Mouse (Mus musculus): ENCODE results near the gene Pctp. TPM values are rescaled to one million over a fixed set of nuclear protein-coding genes. Genes with fewer than 3 reads are reported as not detected.

The Pctp gene
- polyA plus RNA-seq (2014; fragmentation: Nextera tagmentation; extraction: Ambion mirVana), result 5.1 and 6.2 TPM in 2 replicates

- Histone ChIP-seq H3K4me1 (replicated peaks; ENCODE audit: control insufficient read depth, insufficient read depth, low read length) (no peaks in the 10 kb centered on the region), H3K27ac (ENCODE audit: low read depth, low read length) (no peak within 1 kb of the TSS), H3K4me3 (ENCODE audit: low read depth, low read length) (peak within 1 kb of the TSS; percentile 37), H3K36me3 (ENCODE audit: control insufficient read depth, insufficient read depth, low read length) (no peaks in the 10 kb centered on the region), H3K9ac (ENCODE audit: low read depth, low read length) (peak within 1 kb of the TSS; percentile 50), H3K4me2 (replicated peaks; ENCODE audit: low read depth, low read length) (peak within 1 kb of the TSS; percentile 81), H3K9me3 (ENCODE audit: control insufficient read depth, low read length) (no peaks in the 10 kb centered on the region), H3K27me3 (ENCODE audit: control insufficient read depth, insufficient read depth, low read length) (no peaks in the 10 kb centered on the region)
- DNase-seq (ENCODE audit: low spot score) (peak; percentile 85), ATAC-seq (ENCODE audit: low FRiP score) (peak; percentile 96)
- 15% methylated on average over 35 of the region's 35 CpGs for WGBS
These were observed at the start of gene Pctp for GRCm38 (mm10) chr11:90002231-90002986. Pctp (minus strand) TSS chr11:90002894.

- Histone ChIP-seq H3K4me1 (replicated peaks; ENCODE audit: control insufficient read depth, insufficient read depth, low read length) (no peaks in the 10 kb centered on the region), H3K4me2 (replicated peaks; ENCODE audit: low read depth, low read length) (no peak overlapping the region), H3K9me3 (ENCODE audit: control insufficient read depth, low read length) (no peaks in the 10 kb centered on the region), H3K27ac (ENCODE audit: low read depth, low read length) (no peak overlapping the region), H3K36me3 (ENCODE audit: control insufficient read depth, insufficient read depth, low read length) (no peaks in the 10 kb centered on the region), H3K27me3 (ENCODE audit: control insufficient read depth, insufficient read depth, low read length) (no peaks in the 10 kb centered on the region), H3K9ac (ENCODE audit: low read depth, low read length) (no peak overlapping the region), H3K4me3 (ENCODE audit: low read depth, low read length) (no peak overlapping the region)
- 95% methylated on average over 7 of the region's 7 CpGs for WGBS
- DNase-seq (ENCODE audit: low spot score) (no peak), ATAC-seq (ENCODE audit: low FRiP score) (no peak)
These were observed 47.3 kb upstream of the Pctp start for GRCm38 (mm10) chr11:90050016-90050415.

- Histone ChIP-seq H3K27ac (ENCODE audit: low read depth, low read length) (no peak overlapping the region), H3K9ac (ENCODE audit: low read depth, low read length) (no peak overlapping the region), H3K4me1 (replicated peaks; ENCODE audit: control insufficient read depth, insufficient read depth, low read length) (no peaks in the 10 kb centered on the region), H3K4me3 (ENCODE audit: low read depth, low read length) (no peak overlapping the region), H3K4me2 (replicated peaks; ENCODE audit: low read depth, low read length) (no peak overlapping the region), H3K36me3 (ENCODE audit: control insufficient read depth, insufficient read depth, low read length) (no peaks in the 10 kb centered on the region), H3K9me3 (ENCODE audit: control insufficient read depth, low read length) (no peaks in the 10 kb centered on the region), H3K27me3 (ENCODE audit: control insufficient read depth, insufficient read depth, low read length) (no peaks in the 10 kb centered on the region)
- WGBS, result 87% methylated on average over 9 of the region's 9 CpGs
- ATAC-seq (ENCODE audit: low FRiP score) (no peak), DNase-seq (ENCODE audit: low spot score) (no peak)
These were observed 44.6 kb upstream of the Pctp start for GRCm38 (mm10) chr11:90047271-90047670.

DNA sequence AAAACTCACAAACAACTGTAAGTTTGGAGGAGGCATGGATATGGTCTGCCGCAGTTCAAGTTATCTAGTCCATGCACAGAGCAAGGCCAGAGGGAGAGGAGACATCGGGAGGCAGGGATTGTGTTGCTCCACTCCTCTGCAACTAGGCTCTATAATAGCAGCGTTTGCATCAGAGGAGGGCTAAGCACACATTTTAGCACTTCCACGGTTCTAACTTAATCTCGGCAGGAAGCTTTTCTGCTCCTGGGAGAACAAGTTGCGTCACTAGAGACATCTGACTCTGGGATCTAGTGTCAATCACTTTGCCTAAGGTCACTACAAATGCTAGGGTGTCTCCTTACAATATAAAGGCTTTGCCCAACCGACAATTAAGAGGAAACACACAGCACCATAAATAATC lies 43.5 kb upstream of the Pctp start:
- no peak overlapping the region for H3K27ac ChIP-seq (ENCODE audit: low read depth, low read length)
- no peaks in the 10 kb centered on the region for H3K27me3 ChIP-seq (ENCODE audit: control insufficient read depth, insufficient read depth, low read length)
- no peaks in the 10 kb centered on the region for H3K9me3 ChIP-seq (ENCODE audit: control insufficient read depth, low read length)
- H3K36me3 ChIP-seq (ENCODE audit: control insufficient read depth, insufficient read depth, low read length), result no peaks in the 10 kb centered on the region
- H3K4me3 ChIP-seq (ENCODE audit: low read depth, low read length), result no peak overlapping the region
- no peak overlapping the region for H3K4me2 ChIP-seq (replicated peaks; ENCODE audit: low read depth, low read length)
- H3K9ac ChIP-seq (ENCODE audit: low read depth, low read length), result no peak overlapping the region
- DNase-seq (ENCODE audit: low spot score) (no peak), ATAC-seq (ENCODE audit: low FRiP score) (no peak)
- 41% methylated on average over 7 of the region's 7 CpGs for WGBS
- H3K4me1 ChIP-seq (replicated peaks; ENCODE audit: control insufficient read depth, insufficient read depth, low read length), result no peaks in the 10 kb centered on the region

DNA sequence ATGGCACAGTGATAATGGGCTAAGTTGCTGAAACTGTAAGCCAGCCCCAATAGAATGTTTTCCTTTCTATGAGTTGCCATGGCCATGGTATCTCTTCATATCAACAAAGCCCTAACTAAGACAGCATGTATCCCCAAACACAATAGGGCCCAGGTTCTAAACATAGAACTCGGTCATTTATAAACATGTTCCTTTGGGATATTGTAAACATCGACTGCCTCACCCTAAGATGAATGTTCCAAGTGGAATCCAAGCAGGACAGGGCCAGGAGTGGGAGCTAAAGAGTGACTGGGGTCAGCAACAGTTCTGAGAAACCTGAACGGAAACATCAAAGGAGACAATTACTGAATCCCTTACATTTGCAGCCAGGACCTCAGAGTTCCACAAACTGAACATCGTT lies 41.8 kb upstream of the Pctp start:
- Histone ChIP-seq H3K27ac (ENCODE audit: low read depth, low read length) (no peak overlapping the region), H3K9ac (ENCODE audit: low read depth, low read length) (no peak overlapping the region), H3K4me2 (replicated peaks; ENCODE audit: low read depth, low read length) (no peak overlapping the region), H3K27me3 (ENCODE audit: control insufficient read depth, insufficient read depth, low read length) (no peaks in the 10 kb centered on the region), H3K4me3 (ENCODE audit: low read depth, low read length) (no peak overlapping the region), H3K9me3 (ENCODE audit: control insufficient read depth, low read length) (no peaks in the 10 kb centered on the region), H3K36me3 (ENCODE audit: control insufficient read depth, insufficient read depth, low read length) (no peaks in the 10 kb centered on the region), H3K4me1 (replicated peaks; ENCODE audit: control insufficient read depth, insufficient read depth, low read length) (no peaks in the 10 kb centered on the region)
- DNase-seq (ENCODE audit: low spot score) (no peak), ATAC-seq (ENCODE audit: low FRiP score) (no peak)
- WGBS, result 87% methylated on average over 4 of the region's 4 CpGs

DNA sequence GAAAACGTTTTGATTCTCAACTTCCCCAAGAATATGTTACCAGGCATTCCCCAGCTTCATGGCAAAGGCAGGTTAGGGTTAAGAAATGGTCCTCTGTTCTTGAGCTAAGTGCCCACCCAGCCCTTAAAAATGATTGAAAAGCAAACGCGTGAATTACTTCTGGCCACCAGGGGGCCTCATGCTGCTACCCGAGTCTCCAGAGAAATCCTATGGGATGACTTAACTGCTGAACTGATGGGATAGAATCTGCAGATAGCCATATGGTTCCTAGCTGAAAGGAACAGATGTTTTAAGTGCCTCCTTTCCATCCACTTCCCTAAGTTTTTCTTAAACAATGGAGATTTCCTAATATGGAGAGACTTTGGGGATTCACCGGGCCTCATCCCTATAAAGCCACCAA lies 35.3 kb upstream of the Pctp start:
- H3K9me3 ChIP-seq (ENCODE audit: control insufficient read depth, low read length), result no peaks in the 10 kb centered on the region
- ATAC-seq (ENCODE audit: low FRiP score) (no peak), DNase-seq (ENCODE audit: low spot score) (peak; percentile 74)
- H3K27me3 ChIP-seq (ENCODE audit: control insufficient read depth, insufficient read depth, low read length), result no peaks in the 10 kb centered on the region
- WGBS, result 24% methylated on average over 5 of the region's 5 CpGs
- no peak overlapping the region for H3K4me3 ChIP-seq (ENCODE audit: low read depth, low read length)
- no peak overlapping the region for H3K4me2 ChIP-seq (replicated peaks; ENCODE audit: low read depth, low read length)
- no peak overlapping the region for H3K9ac ChIP-seq (ENCODE audit: low read depth, low read length)
- H3K4me1 ChIP-seq (replicated peaks; ENCODE audit: control insufficient read depth, insufficient read depth, low read length), result no peaks in the 10 kb centered on the region
- H3K27ac ChIP-seq (ENCODE audit: low read depth, low read length), result no peak overlapping the region
- H3K36me3 ChIP-seq (ENCODE audit: control insufficient read depth, insufficient read depth, low read length), result no peaks in the 10 kb centered on the region

DNA sequence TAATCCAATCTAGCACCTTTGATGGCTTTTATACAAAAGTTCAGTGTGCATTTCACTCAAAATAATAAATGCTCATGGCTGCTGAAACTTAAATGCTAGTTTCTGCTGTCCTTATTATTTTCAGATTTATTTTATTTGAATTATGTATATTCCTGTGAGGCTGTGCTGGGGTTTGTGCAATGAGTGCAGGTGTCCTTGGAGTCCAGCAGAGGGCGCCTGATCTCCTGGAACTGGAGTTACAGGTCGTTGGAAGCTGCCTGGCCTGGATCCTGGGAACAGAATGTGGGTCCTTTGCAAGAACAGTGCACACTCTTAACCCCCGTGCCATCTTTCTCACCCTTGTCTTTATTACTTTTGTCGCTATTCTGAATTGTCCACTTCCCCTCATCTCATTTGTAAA lies 33.7 kb upstream of the Pctp start:
- H3K9me3 ChIP-seq (ENCODE audit: control insufficient read depth, low read length), result no peaks in the 10 kb centered on the region
- no peaks in the 10 kb centered on the region for H3K36me3 ChIP-seq (ENCODE audit: control insufficient read depth, insufficient read depth, low read length)
- no peak overlapping the region for H3K27ac ChIP-seq (ENCODE audit: low read depth, low read length)
- no peak overlapping the region for H3K4me2 ChIP-seq (replicated peaks; ENCODE audit: low read depth, low read length)
- ATAC-seq (ENCODE audit: low FRiP score), result no peak
- no peak for DNase-seq (ENCODE audit: low spot score)
- H3K9ac ChIP-seq (ENCODE audit: low read depth, low read length), result no peak overlapping the region
- H3K27me3 ChIP-seq (ENCODE audit: control insufficient read depth, insufficient read depth, low read length), result peaks cover 9% of the 10 kb centered on the region; the same call in 1 of the 2 replicates
- no peaks in the 10 kb centered on the region for H3K4me1 ChIP-seq (replicated peaks; ENCODE audit: control insufficient read depth, insufficient read depth, low read length)
- no peak overlapping the region for H3K4me3 ChIP-seq (ENCODE audit: low read depth, low read length)
- 86% methylated on average over 4 of the region's 4 CpGs for WGBS

- Histone ChIP-seq H3K4me1 (replicated peaks; ENCODE audit: control insufficient read depth, insufficient read depth, low read length) (0 out of 2 replicates have a peak, but pooled peaks cover 2% of the 10 kb centered on the region), H3K4me2 (replicated peaks; ENCODE audit: low read depth, low read length) (no peak overlapping the region), H3K36me3 (ENCODE audit: control insufficient read depth, insufficient read depth, low read length) (no peaks in the 10 kb centered on the region), H3K4me3 (ENCODE audit: low read depth, low read length) (no peak overlapping the region), H3K27me3 (ENCODE audit: control insufficient read depth, insufficient read depth, low read length) (peaks cover 12% of the 10 kb centered on the region; the same call in 1 of the 2 replicates), H3K9ac (ENCODE audit: low read depth, low read length) (no peak overlapping the region), H3K9me3 (ENCODE audit: control insufficient read depth, low read length) (no peaks in the 10 kb centered on the region), H3K27ac (ENCODE audit: low read depth, low read length) (no peak overlapping the region)
- DNase-seq (ENCODE audit: low spot score) (no peak), ATAC-seq (ENCODE audit: low FRiP score) (no peak)
- 91% methylated on average over 14 of the region's 14 CpGs for WGBS
These were observed 32.8 kb upstream of the Pctp start for GRCm38 (mm10) chr11:90035532-90035931.

DNA sequence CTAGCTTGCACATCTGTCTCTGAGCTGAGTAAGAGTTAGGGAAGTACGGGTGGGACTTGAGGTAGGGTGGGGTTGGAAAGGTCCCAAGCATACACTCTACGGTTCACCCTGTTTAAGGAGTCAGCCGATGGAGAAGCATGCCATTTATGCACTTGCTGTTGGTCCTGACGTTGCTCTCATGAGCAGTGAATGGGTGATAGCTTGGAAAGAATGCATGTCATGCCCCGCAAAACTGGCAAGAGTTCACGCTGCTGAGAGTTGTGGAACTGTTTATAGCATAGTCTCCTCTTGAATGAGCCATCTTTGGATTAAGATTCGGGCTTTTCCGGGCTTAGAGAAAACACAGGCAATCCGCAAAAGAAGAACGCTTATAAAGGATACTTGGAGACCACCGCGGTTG lies 32.0 kb upstream of the Pctp start:
- ATAC-seq (ENCODE audit: low FRiP score) (no peak), DNase-seq (ENCODE audit: low spot score) (no peak)
- H3K4me1 ChIP-seq (replicated peaks; ENCODE audit: control insufficient read depth, insufficient read depth, low read length), result 0 out of 2 replicates have a peak, but pooled peaks cover 2% of the 10 kb centered on the region
- H3K27ac ChIP-seq (ENCODE audit: low read depth, low read length), result no peak overlapping the region
- peaks cover 12% of the 10 kb centered on the region; the same call in 1 of the 2 replicates for H3K27me3 ChIP-seq (ENCODE audit: control insufficient read depth, insufficient read depth, low read length)
- H3K4me3 ChIP-seq (ENCODE audit: low read depth, low read length), result no peak overlapping the region
- no peaks in the 10 kb centered on the region for H3K36me3 ChIP-seq (ENCODE audit: control insufficient read depth, insufficient read depth, low read length)
- WGBS, result 95% methylated on average over 12 of the region's 12 CpGs
- no peak overlapping the region for H3K9ac ChIP-seq (ENCODE audit: low read depth, low read length)
- H3K4me2 ChIP-seq (replicated peaks; ENCODE audit: low read depth, low read length), result no peak overlapping the region
- no peaks in the 10 kb centered on the region for H3K9me3 ChIP-seq (ENCODE audit: control insufficient read depth, low read length)

Measured in hindbrain, embryonic 11.5 days (tissue).